Mouse (Mus musculus): ENCODE measurements around the gene Abcg1.

Abcg1 gene

GRCm38 (mm10) chr17:31057151-31057890 lies at the start of gene Abcg1:
Abcg1 (plus strand) TSS chr17:31057675.
- peak; percentile 54 for DNase-seq (ENCODE audit: low read depth, low spot score)

GRCm38 (mm10) chr17:31008416-31008815 lies 49.1 kb upstream of the Abcg1 start:
- DNase-seq (ENCODE audit: low read depth, low spot score) = no peak

- DNase-seq (ENCODE audit: low read depth, low spot score) = peak; percentile 70
Observed at GRCm38 (mm10) chr17:31011551-31012394, 45.7 kb upstream of the Abcg1 start.

GRCm38 (mm10) chr17:31018267-31018666 lies 39.2 kb upstream of the Abcg1 start:
- DNase-seq (ENCODE audit: low read depth, low spot score) = peak; percentile 75

- peak; percentile 74 for DNase-seq (ENCODE audit: low read depth, low spot score)
Observed at GRCm38 (mm10) chr17:31019505-31019904, 38.0 kb upstream of the Abcg1 start.

- DNase-seq (ENCODE audit: low read depth, low spot score) = no peak
Observed at GRCm38 (mm10) chr17:31020078-31020477, 37.4 kb upstream of the Abcg1 start.

GRCm38 (mm10) chr17:31021276-31021675 lies 36.2 kb upstream of the Abcg1 start:
- no peak for DNase-seq (ENCODE audit: low read depth, low spot score)

GRCm38 (mm10) chr17:31024125-31024781 lies 33.2 kb upstream of the Abcg1 start:
- no peak for DNase-seq (ENCODE audit: low read depth, low spot score)

GRCm38 (mm10) chr17:31024782-31025125 lies 32.7 kb upstream of the Abcg1 start:
- no peak for DNase-seq (ENCODE audit: low read depth, low spot score)

GRCm38 (mm10) chr17:31026986-31027385 lies 30.5 kb upstream of the Abcg1 start:
- no peak for DNase-seq (ENCODE audit: low read depth, low spot score)

- DNase-seq (ENCODE audit: low read depth, low spot score) = no peak
Observed at GRCm38 (mm10) chr17:31027723-31028122, 29.8 kb upstream of the Abcg1 start.

GRCm38 (mm10) chr17:31028821-31029370 lies 28.6 kb upstream of the Abcg1 start:
- no peak for DNase-seq (ENCODE audit: low read depth, low spot score)

GRCm38 (mm10) chr17:31029407-31029806 lies 28.1 kb upstream of the Abcg1 start:
- no peak for DNase-seq (ENCODE audit: low read depth, low spot score)

GRCm38 (mm10) chr17:31032341-31032740 lies 25.1 kb upstream of the Abcg1 start:
- DNase-seq (ENCODE audit: low read depth, low spot score) = no peak

- DNase-seq (ENCODE audit: low read depth, low spot score) = no peak
Observed at GRCm38 (mm10) chr17:31033251-31033650, 24.2 kb upstream of the Abcg1 start.

- no peak for DNase-seq (ENCODE audit: low read depth, low spot score)
Observed at GRCm38 (mm10) chr17:31034165-31034564, 23.3 kb upstream of the Abcg1 start.

GRCm38 (mm10) chr17:31034674-31035356 lies 22.7 kb upstream of the Abcg1 start:
- no peak for DNase-seq (ENCODE audit: low read depth, low spot score)

GRCm38 (mm10) chr17:31036168-31036876 lies 21.2 kb upstream of the Abcg1 start:
- no peak for DNase-seq (ENCODE audit: low read depth, low spot score)

GRCm38 (mm10) chr17:31037331-31037730 lies 20.1 kb upstream of the Abcg1 start:
- DNase-seq (ENCODE audit: low read depth, low spot score) = no peak

- DNase-seq (ENCODE audit: low read depth, low spot score) = no peak
Observed at GRCm38 (mm10) chr17:31038381-31038780, 19.1 kb upstream of the Abcg1 start.

- DNase-seq (ENCODE audit: low read depth, low spot score) = no peak
Observed at GRCm38 (mm10) chr17:31039626-31040025, 17.8 kb upstream of the Abcg1 start.
